Mouse (Mus musculus): ENCODE data around the gene Tarbp2. TPM values are rescaled to one million over a fixed set of nuclear protein-coding genes. Genes with fewer than 3 reads are reported as not detected.
A peak's percentile ranks its signal among the peaks of the same experiment; 100 is the strongest.

Tarbp2 gene
- polyA plus RNA-seq, 1 experiment from 2014 or later: 41.7 TPM

- Histone ChIP-seq H3K36me3 (ENCODE audit: control insufficient read depth, insufficient read depth, low read length) (0 out of 2 replicates have a peak, but pooled peaks cover 7% of the 10 kb centered on the region), H3K9me3 (ENCODE audit: control insufficient read depth, low read length) (no peaks in the 10 kb centered on the region), H3K27ac (replicated peaks) (no peak overlapping the region), H3K4me1 (replicated peaks; ENCODE audit: control insufficient read depth, insufficient read depth) (no peaks in the 10 kb centered on the region), H3K4me2 (replicated peaks; ENCODE audit: low read depth) (no peak overlapping the region), H3K4me3 (ENCODE audit: low read depth, low read length) (no peak overlapping the region), H3K27me3 (ENCODE audit: control insufficient read depth, insufficient read depth, low read length) (no peaks in the 10 kb centered on the region), H3K9ac (ENCODE audit: low read length) (no peak overlapping the region)
- TF ChIP-seq CTCF (IDR thresholded peaks at IDR 0.05; ENCODE audit: low read depth): no peak
- no peak for TF ChIP-seq EP300 (optimal IDR thresholded peaks at IDR 0.05)
- ATAC-seq (ENCODE audit: low FRiP score, low TSS enrichment) (no peak), DNase-seq (ENCODE audit: low spot score) (no peak)
- whole genome bisulfite sequencing: 84% methylated on average over 5 of the region's 5 CpGs
Observed at GRCm38 (mm10) chr15:102563681-102564080, 45.7 kb downstream of the Tarbp2 start.

- TF ChIP-seq CTCF (IDR thresholded peaks at IDR 0.05; ENCODE audit: low read depth) (no peak), EP300 (optimal IDR thresholded peaks at IDR 0.05) (no peak)
- H3K36me3 ChIP-seq (ENCODE audit: control insufficient read depth, insufficient read depth, low read length): 0 out of 2 replicates have a peak, but pooled peaks cover 2% of the 10 kb centered on the region
- DNase-seq (ENCODE audit: low spot score): no peak
- no peak for ATAC-seq (ENCODE audit: low FRiP score, low TSS enrichment)
- no peak overlapping the region for H3K4me2 ChIP-seq (replicated peaks; ENCODE audit: low read depth)
- H3K27ac ChIP-seq (replicated peaks): no peak overlapping the region
- WGBS: 71% methylated on average over 2 of the region's 2 CpGs
- no peaks in the 10 kb centered on the region for H3K4me1 ChIP-seq (replicated peaks; ENCODE audit: control insufficient read depth, insufficient read depth)
- no peak overlapping the region for H3K4me3 ChIP-seq (ENCODE audit: low read depth, low read length)
- no peak overlapping the region for H3K9ac ChIP-seq (ENCODE audit: low read length)
- H3K9me3 ChIP-seq (ENCODE audit: control insufficient read depth, low read length): no peaks in the 10 kb centered on the region
- no peaks in the 10 kb centered on the region for H3K27me3 ChIP-seq (ENCODE audit: control insufficient read depth, insufficient read depth, low read length)
Observed at GRCm38 (mm10) chr15:102567849-102568248, 49.9 kb downstream of the Tarbp2 start.

GRCm38 (mm10) chr15:102572081-102572480 lies 54.1 kb downstream of the Tarbp2 start:
- ATAC-seq (ENCODE audit: low FRiP score, low TSS enrichment) (peak; percentile 91), DNase-seq (ENCODE audit: low spot score) (peak; percentile 37)

More at GRCm38 (mm10) chr15:102572081-102572480, 54.1 kb downstream of the Tarbp2 start:
- Histone ChIP-seq H3K36me3 (ENCODE audit: control insufficient read depth, insufficient read depth, low read length) (no peaks in the 10 kb centered on the region), H3K4me2 (replicated peaks; ENCODE audit: low read depth) (no peak overlapping the region), H3K27ac (replicated peaks) (peak overlapping the region; percentile 63; the same call in 1 of the 2 replicates), H3K27me3 (ENCODE audit: control insufficient read depth, insufficient read depth, low read length) (no peaks in the 10 kb centered on the region), H3K9me3 (ENCODE audit: control insufficient read depth, low read length) (no peaks in the 10 kb centered on the region), H3K4me3 (ENCODE audit: low read depth, low read length) (no peak overlapping the region), H3K9ac (ENCODE audit: low read length) (no peak overlapping the region), H3K4me1 (replicated peaks; ENCODE audit: control insufficient read depth, insufficient read depth) (no peaks in the 10 kb centered on the region)
- 35% methylated on average over 3 of the region's 3 CpGs for WGBS
- TF ChIP-seq CTCF (IDR thresholded peaks at IDR 0.05; ENCODE audit: low read depth) (no peak), EP300 (optimal IDR thresholded peaks at IDR 0.05) (no peak)

Other genes with a start within 250 kb of the Tarbp2 start
- gene Gm9918, start 247.6 kb upstream of the Tarbp2 start, polyA plus RNA-seq (2015; fragmentation: Nextera tagmentation; extraction: Ambion mirVana): 0.10 and 0.12 TPM in 2 replicates
- 81.6 and 83.6 TPM in 2 replicates for gene Mfsd5, start 238.7 kb upstream of the Tarbp2 start, polyA plus RNA-seq (2015; fragmentation: Nextera tagmentation; extraction: Ambion mirVana)
- 2.2 and 4.0 TPM in 2 replicates for gene Espl1, start 221.9 kb upstream of the Tarbp2 start, polyA plus RNA-seq (2015; fragmentation: Nextera tagmentation; extraction: Ambion mirVana)
- gene Pfdn5, start 192.1 kb upstream of the Tarbp2 start, polyA plus RNA-seq (2015; fragmentation: Nextera tagmentation; extraction: Ambion mirVana): 321 and 336 TPM in 2 replicates
- 39.7 and 44.8 TPM in 2 replicates for gene Myg1, start 186.5 kb upstream of the Tarbp2 start, polyA plus RNA-seq (2015; fragmentation: Nextera tagmentation; extraction: Ambion mirVana)
- 21.1 and 21.7 TPM in 2 replicates for gene Aaas, start 167.4 kb upstream of the Tarbp2 start, polyA plus RNA-seq (2015; fragmentation: Nextera tagmentation; extraction: Ambion mirVana)
- gene Sp7, start 151.0 kb upstream of the Tarbp2 start, polyA plus RNA-seq (2015; fragmentation: Nextera tagmentation; extraction: Ambion mirVana): 0.40 and 0.41 TPM in 2 replicates
- 4.4 and 4.7 TPM in 2 replicates for gene Sp1, start 112.0 kb upstream of the Tarbp2 start, polyA plus RNA-seq (2015; fragmentation: Nextera tagmentation; extraction: Ambion mirVana)
- gene Amhr2, start 72.8 kb upstream of the Tarbp2 start, polyA plus RNA-seq (2015; fragmentation: Nextera tagmentation; extraction: Ambion mirVana): 0.42 and 0.80 TPM in 2 replicates
- 339 and 365 TPM in 2 replicates for gene Prr13, start 59.2 kb upstream of the Tarbp2 start, polyA plus RNA-seq (2015; fragmentation: Nextera tagmentation; extraction: Ambion mirVana)
- gene Pcbp2, start 47.7 kb upstream of the Tarbp2 start, polyA plus RNA-seq (2015; fragmentation: Nextera tagmentation; extraction: Ambion mirVana): 90.7 and 96.2 TPM in 2 replicates
- not detected in 2 replicates for gene Gm10337, start 14.5 kb upstream of the Tarbp2 start, polyA plus RNA-seq (2015; fragmentation: Nextera tagmentation; extraction: Ambion mirVana)
- 3.3 and 3.9 TPM in 2 replicates for gene Map3k12, start 1.1 kb upstream of the Tarbp2 start, polyA plus RNA-seq (2015; fragmentation: Nextera tagmentation; extraction: Ambion mirVana)
- 1.1 and 1.3 TPM in 2 replicates for gene Npff, start 6.8 kb downstream of the Tarbp2 start, polyA plus RNA-seq (2015; fragmentation: Nextera tagmentation; extraction: Ambion mirVana)
- gene Gm28047, start 106.9 kb downstream of the Tarbp2 start, polyA plus RNA-seq (2015; fragmentation: Nextera tagmentation; extraction: Ambion mirVana): not detected in 2 replicates
- 17.0 and 17.3 TPM in 2 replicates for gene Atf7, start 107.3 kb downstream of the Tarbp2 start, polyA plus RNA-seq (2015; fragmentation: Nextera tagmentation; extraction: Ambion mirVana)
- gene Atp5g2, start 154.2 kb downstream of the Tarbp2 start, polyA plus RNA-seq (2015; fragmentation: Nextera tagmentation; extraction: Ambion mirVana): 66.6 and 71.4 TPM in 2 replicates
- gene Calcoco1, start 204.0 kb downstream of the Tarbp2 start, polyA plus RNA-seq (2015; fragmentation: Nextera tagmentation; extraction: Ambion mirVana): 25.5 and 27.6 TPM in 2 replicates

Data from stomach, postnatal 0 days (tissue).